Mouse (Mus musculus): ENCODE results near the gene Elp4.
A peak's percentile ranks its signal among the peaks of the same experiment; 100 is the strongest.

Elp4 gene

DNA sequence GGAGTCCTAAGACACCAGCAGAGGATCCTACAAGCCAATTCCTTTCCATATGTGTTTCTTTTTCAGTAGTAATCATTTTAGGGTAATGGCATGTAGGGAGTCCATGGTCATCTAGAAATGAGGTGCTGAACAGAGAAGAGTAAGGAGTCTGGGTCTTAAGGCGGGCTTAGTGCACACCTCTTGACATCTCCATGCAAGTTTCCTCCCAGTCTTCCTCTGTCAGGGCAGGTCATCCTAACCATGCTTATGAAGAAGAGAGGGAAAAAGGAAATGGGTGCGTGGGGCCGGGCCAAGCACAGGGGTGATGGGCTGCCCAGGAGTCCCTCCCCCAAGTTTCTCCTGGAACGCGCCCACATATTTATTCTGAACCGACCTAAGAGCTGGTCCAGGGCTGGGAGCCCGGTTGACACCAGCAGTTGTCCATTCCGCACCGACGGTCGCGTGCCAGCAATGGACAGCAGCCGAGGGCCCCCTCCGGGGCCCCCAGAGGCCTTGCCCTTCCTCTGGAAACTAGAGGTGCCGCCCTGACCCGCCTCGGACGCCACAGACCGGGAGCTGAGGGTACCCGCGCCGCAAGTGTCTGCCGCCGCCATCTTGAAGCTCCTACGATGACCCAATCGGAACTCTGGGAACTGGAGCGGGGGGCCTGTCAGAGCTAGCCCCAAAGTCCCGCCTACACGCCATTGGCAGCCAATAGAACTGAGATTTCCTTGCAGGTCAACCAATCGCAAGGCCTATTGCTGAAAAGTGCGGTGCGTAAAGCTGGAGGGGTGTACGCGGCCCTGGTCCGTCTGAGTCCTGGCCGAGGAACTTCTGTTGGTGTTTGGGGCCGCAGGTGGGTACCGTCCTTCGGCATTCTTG lies at the start of gene Elp4, which contains the start of gene Immp1l:
Gene Elp4, minus strand, starts transcription at position 669 of the 861 bp plus-strand sequence.
Gene Immp1l, plus strand, starts transcription at position 743 of the 861 bp plus-strand sequence.
- peak; percentile 95 to 98 for DNase-seq (ENCODE audit: low spot score in 2 of 2)

DNA sequence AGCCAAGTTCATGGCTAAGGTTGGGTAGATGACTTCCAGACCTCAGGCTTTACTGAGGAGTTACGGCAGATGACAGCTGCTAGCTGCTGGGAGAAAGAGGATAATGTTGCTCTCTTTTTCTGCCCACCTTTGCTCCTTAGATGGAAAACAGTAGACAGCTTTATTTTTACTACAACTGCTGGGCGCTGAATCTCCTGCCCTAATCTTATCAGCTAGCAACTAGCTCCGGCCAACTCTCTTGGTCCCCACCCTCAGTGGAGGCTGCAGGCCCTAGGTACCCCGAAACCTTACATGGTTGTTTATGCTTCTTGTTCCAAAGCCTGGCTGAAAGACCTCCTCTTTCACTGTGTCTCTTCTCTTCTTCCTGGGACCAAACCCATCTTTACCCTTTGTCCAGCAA lies 49.5 kb upstream of the Elp4 start:
- DNase-seq (ENCODE audit: low spot score in 2 of 2): no peak

DNA sequence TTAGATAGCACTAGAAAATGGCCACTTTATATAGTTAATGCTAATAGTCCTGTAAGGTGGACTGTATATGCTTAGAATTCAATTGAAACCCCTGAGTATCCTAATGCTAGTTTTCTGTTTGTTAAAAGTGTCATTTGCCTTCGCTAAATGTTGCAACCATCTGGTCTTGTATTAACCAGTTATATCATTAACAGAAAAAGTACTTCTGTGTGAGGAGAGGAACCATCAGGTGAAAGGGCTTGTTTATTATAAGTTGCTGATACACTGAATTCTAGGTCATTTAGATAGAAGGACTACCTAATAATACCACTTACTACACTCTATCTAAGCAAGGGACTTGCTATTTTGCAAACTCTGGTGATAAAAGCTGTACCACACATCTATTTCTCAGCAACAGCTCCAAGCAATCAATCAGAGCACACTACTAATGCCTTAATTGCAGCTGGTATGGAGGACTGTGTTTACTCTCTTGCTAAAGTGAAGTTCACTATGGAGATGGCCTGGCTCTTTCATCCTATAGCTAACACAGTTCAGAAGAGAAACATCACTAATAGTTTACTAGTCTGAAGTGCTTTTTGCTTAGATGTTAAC lies 47.1 kb upstream of the Elp4 start:
- no peak for DNase-seq (ENCODE audit: low spot score in 2 of 2)

DNA sequence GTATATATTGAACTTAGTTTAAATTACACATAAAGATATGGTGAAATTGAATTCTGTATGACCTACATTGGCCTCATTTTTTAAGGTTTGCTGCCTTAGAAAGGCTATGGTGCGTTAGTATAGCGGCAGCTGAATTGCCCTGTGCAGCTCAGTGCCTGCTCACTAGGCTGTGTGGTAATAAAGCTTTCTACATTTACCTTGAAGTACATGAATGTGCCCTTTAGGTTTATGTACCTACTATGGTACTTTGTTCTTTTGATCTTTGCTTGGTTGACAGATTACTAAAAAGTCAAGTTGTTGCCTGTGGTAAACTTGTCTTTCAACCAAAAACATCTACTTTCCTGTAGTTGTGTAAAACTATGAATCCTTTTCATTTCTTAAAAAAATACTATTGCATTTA lies 45.8 kb upstream of the Elp4 start:
- no peak for DNase-seq (ENCODE audit: low spot score in 2 of 2)

DNA sequence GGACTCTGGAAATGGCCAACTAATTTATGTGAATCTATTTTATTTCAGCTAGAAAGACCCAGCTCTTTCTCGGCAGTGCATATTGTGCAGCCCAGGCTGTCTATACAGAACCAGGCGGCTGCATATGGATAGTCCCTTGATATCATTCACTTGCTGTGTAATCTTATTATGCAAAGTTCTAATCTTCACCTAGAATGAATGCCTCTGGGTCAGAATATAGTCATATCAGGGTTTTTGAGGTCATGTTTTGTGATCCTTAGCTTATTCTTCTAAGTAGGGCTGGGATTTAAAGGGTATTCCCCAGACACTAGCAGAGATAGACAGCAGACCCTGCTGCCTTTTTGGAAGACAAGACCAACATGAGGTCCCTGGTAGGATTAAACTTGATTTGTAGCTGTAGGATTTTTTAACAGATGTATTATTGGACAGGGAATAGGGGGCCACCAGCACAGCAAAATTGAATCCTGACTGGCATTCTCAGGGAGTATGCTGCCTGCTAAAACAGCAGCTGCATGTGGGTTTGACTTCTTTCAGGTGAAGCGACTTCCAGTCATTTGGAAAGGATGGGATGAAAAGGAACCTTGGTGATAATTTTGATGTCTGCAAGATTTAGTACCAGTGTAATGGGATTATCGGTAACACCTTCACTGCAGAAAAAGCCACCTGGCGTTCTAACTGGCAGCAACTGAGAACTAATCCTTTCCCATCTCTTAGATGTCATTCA lies 13.4 kb upstream of the Elp4 start:
- no peak for DNase-seq (ENCODE audit: low spot score in 2 of 2)

DNA sequence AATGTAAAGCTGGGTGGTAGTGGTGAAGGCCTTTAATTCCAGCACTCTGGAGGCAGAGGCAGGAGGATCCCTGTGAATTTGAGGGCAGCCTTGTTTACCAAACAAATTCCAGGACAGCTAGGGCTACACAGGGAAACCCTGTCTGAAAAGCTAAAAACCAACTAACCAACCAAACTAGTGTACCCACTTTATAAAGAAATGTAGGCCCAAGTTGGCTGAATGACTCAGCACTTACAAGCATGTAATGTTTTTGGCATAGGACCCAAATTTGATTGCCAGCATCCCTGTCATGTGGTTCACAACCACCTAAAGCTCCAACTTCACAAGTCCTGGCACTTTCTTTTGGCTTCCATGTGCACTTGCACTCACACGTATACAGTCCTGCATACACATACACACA lies 12.3 kb upstream of the Elp4 start:
- DNase-seq (ENCODE audit: low spot score in 2 of 2): no peak

DNA sequence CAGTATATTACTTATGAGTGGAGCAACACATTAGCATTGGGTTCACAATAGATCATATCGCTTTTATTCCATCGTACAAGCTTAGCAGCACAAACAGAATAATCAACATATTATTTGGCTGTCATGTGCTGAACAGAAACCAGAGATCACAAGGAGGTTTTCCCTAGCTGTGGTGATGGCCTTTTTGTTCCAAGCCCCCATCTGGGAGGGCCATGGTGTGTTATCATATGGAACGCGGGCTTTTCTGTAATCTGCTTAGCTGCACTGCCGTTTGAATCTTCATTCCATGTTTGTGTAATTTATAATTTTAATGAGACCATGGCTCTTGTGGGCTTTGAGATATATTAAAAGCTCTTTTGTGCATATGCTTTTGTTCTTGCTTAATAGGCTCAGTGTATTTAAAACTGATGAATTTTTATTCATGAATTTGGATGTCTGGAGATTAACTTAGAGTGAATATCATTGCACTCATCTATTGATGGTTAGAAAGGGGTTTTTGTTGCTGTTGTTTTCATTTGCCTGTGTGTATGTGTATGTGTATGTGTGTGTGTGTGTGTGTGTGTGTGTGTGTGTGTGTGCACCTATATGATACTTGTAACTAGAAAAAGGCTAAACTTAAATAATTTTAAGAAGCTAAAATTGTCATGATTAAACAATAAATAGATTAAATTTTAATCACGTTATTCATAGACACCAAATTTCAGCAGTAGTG lies 9.4 kb upstream of the Elp4 start:
- DNase-seq (ENCODE audit: low spot score in 2 of 2): no peak

DNA sequence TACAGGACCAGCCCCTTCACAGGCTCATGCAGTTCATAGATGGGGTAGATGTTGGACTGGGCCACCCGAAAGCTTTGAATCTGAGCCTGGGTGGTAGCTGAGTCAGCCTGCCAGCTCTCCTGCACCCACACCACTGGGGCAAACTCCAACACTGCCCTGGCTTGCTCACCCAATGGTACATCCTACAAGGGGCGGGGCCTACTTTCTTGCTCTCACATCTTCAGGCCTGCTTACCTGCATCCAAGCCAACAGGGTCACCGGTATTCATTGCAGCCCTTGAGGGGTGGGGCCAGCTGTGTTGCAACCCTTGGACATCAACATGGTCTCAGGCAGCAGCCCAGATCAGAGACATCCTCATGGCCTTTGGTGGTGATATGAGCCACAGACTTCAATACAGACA lies 6.2 kb upstream of the Elp4 start:
- DNase-seq (ENCODE audit: low spot score in 2 of 2): no peak

DNA sequence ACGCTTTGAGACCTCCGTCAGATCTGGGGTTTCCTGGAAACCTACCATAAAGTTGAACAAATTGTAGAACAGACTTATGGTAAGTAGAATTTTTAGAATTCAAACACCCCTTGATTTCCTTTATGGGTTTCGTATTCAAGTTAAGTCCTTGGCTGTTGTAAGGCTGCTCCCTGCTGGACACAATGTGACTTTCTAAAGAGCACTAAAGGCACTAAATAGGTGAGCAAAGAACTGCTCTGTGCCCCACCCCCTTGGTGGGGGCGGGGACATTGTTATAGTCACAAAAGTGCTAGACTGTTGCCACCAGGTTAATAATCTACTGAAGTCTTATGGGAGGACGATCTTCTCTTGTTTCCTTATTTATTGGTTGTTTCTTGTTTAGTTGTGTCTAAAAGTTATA lies 4.0 kb upstream of the Elp4 start:
- DNase-seq (ENCODE audit: low spot score in 2 of 2): no peak

DNA sequence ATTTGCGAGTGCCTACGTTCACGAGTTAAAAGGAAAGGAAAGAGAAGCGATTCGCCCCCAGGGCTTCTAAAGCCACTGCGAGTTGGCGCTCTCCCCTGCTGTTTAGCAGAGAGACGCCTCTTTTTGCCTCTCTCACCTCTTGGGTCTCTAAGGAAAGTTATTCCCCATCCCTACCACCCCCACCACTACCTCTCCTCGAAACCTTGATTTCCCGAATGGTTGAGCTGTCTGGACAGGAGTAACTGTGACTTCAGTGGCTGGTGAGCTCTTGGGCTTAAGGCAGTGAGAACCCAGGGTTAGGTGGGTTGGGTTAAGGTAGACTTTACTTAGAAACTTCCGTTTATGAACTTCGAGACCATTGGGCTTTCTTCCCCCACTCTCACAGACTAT lies 388 bp upstream of the Elp4 start:
- no peak for DNase-seq (ENCODE audit: low spot score in 2 of 2)

DNA sequence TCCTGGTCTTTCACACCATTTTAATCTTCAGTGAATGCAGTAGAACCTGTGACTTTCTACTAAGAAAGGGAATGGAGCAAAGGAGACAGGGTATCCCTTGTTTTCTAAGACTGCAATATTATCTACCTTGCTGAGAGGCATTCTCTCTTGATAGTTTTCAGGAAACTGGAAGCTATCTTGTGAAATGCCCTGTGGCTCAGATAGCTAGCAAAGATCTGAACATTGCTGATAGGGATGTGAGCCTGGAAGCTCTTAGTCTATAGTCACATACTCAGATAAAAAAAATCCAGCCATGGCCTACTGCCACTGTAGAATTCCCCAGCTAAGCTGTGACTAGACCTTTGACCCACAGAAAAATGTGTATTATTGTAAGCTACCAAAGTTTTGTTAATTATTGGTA lies 13.5 kb downstream of the Elp4 start:
- no peak for DNase-seq (ENCODE audit: low spot score in 2 of 2)

DNA sequence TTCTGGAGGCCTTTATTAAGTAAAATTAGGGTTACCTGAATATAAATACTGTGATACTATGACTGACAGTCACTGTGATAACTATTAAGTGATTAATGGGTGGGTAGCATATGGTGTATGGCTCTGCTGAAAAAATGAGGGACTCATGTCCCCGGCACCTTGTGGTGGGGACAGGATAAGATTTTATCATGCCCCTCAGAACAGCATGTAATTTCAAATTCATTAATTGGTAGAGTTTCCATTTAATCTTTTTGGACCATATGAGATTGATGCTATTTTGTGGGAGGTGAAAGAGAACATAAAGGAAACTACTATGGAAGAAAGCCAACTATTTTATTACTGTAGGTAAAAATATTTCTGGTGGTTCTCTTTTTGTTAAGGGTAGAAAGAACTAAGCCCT lies 31.0 kb downstream of the Elp4 start:
- no peak for DNase-seq (ENCODE audit: low spot score in 2 of 2)

DNA sequence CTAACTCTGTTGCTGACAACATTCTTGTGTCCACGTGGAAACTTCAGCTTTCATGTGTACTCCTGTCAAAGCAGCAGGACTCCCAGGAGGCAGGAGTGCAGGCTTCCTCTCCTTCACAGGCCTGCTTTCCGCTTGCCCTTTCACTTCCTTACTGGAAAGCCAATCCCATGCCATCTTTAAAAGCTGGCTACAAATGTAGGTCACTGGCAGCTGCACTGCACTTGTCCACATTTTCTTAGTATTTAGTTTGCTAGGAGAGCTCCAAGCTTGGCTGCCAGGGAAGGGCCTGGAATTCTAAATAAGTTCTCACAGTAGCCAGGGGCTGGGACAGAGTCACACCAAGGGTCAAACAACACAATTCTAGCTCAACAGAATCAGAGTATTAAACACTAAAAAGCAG lies 49.6 kb downstream of the Elp4 start:
- peak in 1 of 2 experiments; percentile 3 for DNase-seq (ENCODE audit: low spot score in 2 of 2)

DNA sequence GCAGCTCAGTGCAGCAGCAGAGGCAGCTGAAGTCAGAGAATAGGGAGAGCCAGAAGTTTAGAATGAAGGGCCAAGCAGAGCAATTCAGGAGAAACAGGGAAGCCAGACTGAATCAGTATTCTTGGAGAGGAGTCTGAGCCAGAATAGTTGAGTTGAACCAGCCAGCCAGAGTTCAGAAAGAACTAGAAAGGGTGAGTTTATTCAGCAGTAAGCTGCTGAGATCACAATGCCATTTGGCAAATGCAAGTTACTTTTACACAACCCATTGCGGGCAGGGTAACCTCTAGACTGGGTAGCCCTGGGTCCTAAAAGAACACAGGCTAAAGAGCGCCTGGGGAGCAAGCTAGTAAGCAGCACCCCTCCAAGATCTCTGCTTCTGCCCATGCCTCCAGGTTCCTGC lies 51.4 kb downstream of the Elp4 start:
- no peak for DNase-seq (ENCODE audit: low spot score in 2 of 2)

DNA sequence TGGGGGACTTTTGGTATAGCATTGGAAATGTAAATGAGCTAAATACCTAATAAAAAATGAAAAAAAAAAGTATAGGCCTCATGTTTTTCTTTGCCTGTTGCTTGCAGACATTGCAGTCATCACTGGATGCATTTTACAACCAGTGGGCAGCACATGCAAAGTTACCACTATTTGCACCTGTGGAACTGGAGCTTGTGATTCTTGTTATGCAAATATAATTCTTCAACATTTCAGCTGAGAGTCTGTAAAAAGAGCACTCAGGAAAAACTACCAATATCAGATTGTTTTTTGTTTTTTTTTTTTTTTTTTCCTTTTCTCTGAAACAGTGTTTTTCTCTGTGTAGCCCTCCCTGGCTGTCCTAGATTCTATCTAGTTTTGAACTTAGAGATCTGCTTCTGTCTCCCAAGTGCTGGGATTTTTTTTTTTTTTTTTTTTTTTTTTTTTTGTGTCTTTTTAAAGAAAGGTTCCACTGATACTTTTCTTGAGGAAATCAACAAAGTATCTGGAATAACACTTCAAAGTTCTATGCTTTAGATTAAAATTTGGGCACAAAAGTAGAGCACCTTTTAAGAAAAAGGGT lies 52.6 kb downstream of the Elp4 start:
- no peak for DNase-seq (ENCODE audit: low spot score in 2 of 2)

DNA sequence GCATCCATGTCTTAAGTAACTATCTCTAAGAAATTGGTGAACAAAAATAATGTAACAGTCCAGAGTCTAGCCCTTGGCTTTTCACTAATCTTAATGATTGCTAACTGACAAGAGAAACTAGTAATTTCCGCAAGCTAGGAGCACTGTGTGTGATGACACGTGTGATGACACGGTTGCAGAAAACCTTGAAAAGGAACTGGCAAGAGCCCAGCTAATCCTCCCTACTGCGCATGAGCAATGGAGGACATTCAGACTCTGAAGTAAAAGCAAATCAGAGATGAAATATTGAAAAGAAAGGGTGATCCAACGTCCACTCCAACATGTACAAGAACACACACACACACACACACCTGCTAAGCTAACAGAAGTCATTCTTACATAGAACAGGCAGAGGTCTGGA lies 61.2 kb downstream of the Elp4 start:
- DNase-seq (ENCODE audit: low spot score in 2 of 2): no peak

DNA sequence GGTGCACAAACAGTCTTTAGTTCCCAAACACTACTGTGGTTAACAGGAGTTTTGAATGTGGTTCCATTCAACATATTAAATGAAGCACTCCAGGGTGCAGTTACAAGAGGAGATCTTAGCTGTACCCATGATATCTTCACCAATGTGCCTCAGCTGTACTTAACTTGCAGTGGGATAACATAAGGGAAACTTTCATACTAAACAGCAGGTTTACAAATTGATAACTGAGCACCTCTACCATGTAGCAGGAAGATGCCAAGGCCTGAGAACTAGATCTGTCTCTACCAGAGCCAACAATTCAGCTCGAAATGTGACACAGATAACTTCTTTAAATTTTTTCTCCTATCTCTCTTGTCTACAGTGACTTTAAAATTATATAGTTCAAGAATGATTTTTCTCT lies 86.4 kb downstream of the Elp4 start:
- no peak for DNase-seq (ENCODE audit: low spot score in 2 of 2)

DNA sequence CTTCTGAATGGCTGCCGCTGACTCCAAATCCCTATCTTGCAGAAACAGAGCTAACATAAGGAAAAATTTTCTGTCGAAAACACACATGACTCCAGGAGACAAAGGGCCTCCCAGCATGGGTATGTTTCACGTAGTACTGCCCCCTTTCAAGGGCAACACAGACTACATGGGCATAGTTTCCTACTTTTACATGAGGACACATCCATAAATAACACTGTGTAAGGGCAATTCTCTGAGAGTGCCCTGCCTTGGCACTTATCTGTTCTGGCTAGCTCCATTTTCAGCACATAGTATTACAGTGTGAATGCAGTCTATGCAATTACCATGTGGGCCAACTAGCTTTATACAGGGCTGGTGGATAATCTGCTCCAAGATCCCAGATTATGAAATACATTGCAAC lies 89.2 kb downstream of the Elp4 start:
- no peak for DNase-seq (ENCODE audit: low spot score in 2 of 2)

DNA sequence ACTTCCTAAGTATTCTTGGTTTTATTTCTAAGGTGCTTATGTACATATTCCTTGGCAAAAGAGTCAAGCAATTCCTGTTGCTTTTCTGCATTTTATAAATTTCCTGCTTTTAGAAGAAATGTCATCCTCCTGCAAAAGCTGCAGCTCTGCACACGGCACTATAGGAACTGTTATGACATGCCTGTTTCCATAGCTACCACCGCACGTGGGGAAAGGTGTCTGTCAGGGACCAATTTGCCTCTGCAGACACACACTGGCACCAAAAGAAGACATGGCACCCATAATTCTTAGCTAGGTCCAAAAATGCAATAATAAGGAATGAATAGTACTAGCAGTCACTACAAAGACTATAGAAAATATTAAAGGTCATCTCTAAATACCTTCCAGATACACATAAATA lies 91.3 kb downstream of the Elp4 start:
- DNase-seq (ENCODE audit: low spot score in 2 of 2): no peak

DNA sequence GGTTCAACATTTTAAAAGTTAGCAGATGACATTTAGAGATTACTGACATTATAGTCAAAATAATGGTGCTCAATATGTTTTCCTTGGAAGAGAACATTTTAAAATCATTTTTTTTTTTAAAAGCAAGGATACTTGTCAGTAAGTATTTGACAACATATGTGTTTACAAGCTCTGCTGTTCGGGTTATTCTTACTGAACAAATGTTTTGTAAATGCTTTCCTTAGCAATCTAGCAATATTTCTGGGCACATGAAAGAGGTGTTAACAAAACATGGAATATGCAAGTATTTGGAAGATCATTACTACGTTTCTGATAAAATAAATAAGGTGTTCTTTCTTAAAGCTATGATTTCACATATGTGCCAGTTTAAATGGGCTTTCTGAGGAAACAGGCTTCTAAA lies 94.1 kb downstream of the Elp4 start:
- no peak for DNase-seq (ENCODE audit: low spot score in 2 of 2)

DNA sequence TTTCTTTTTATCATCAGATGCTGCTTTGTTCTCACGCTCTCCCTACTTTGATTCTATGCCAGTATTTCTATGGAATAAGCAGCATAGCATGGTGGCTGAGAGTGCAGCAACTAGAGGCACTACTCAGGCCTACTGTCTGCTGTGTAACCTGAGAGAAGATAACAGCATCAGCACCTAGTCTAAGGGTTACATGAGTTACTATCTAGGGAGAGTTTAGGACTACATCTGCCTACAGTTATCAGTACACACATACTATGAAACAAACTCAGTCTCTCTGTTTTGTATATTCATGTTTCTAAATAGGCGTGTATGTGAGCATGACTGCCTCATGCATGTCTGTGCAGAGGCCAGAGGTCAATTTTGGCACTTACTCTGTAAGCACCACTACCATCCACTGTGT lies 97.8 kb downstream of the Elp4 start:
- DNase-seq (ENCODE audit: low spot score in 2 of 2): no peak

DNA sequence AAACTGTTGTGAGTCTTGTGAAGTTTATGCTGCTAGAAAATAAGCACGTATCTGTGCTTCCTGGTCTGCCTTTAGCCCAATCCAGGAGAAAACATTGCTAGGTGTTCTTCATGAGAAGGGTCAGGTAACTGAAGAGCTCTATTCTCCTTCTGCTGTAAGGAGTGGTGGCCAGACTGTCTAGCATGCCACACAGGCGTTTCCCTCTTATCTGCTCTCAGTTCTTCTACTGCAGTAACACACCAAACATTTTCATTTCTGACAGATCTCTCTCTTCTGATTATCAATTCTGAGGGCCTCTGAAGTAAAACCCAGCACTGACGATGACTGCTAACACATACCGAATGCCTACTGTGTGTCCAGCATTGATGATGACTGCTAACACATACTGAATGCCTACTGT lies 98.3 kb downstream of the Elp4 start:
- DNase-seq (ENCODE audit: low spot score in 2 of 2): no peak
